Mouse (Mus musculus) erythroblast, embryonic 14.5 days (primary cell): Measurements from ENCODE around the gene Irf2.

Experiments
- GATA1 ChIP-seq: IDR thresholded peaks from 2 replicates; pipeline ENCODE4 v1.6.1; 2012; ENCODE audit warnings: low read length, inconsistent platforms, mixed read lengths
- TAL1 ChIP-seq: IDR thresholded peaks from 3 replicates; pipeline ENCODE4 v1.6.1; 2012; ENCODE audit warnings: low read length, inconsistent platforms, mixed read lengths

- TF ChIP-seq GATA1 (no peak), TAL1 (no peak)
These were observed 29.2 kb upstream of the Irf2 start for GRCm38 (mm10) chr8:46710289-46710688.
